Mouse (Mus musculus): ENCODE measurements at regions not wholly inside any gene's neighbourhood (a gene's known extent, or its start where the extent isn't known, plus 50 kb on each side); places are given as distances from the start of the nearest gene placed in this dataset.
A peak's percentile ranks its signal among the peaks of the same experiment; 100 is the strongest.

- 0 out of 2 replicates have a peak, but pooled peaks cover 6% of the 10 kb centered on the region for H3K4me1 ChIP-seq
- ATAC-seq: no peak
- H3K9me3 ChIP-seq (replicated peaks): no peaks in the 10 kb centered on the region
- H3K27ac ChIP-seq: no peak overlapping the region
- 71% methylated on average over 5 of the region's 5 CpGs for WGBS
- H3K4me3 ChIP-seq: no peak overlapping the region
- no peak overlapping the region for H3K9ac ChIP-seq
- H3K27me3 ChIP-seq: no peaks in the 10 kb centered on the region
- H3K4me2 ChIP-seq: no peak overlapping the region
- H3K36me3 ChIP-seq (ENCODE audit: poor library complexity, severe bottlenecking): no peaks in the 10 kb centered on the region
These were observed 231.0 kb upstream of the Krr1 start for GRCm38 (mm10) chr10:111741301-111741945.

- no peak for ATAC-seq
- 74% methylated on average over 9 of the region's 9 CpGs for WGBS
These were observed 229.2 kb upstream of the Krr1 start for GRCm38 (mm10) chr10:111743291-111743690.

GRCm38 (mm10) chr10:111745116-111745515, 227.3 kb upstream of the Krr1 start:
- ATAC-seq: no peak
- no peak overlapping the region for H3K27ac ChIP-seq
- no peak overlapping the region for H3K4me2 ChIP-seq
- no peaks in the 10 kb centered on the region for H3K27me3 ChIP-seq
- no peak overlapping the region for H3K4me3 ChIP-seq
- H3K9ac ChIP-seq: no peak overlapping the region
- 94% methylated on average over 3 of the region's 3 CpGs for WGBS
- no peaks in the 10 kb centered on the region for H3K9me3 ChIP-seq (replicated peaks)
- H3K4me1 ChIP-seq: 0 out of 2 replicates have a peak, but pooled peaks cover 6% of the 10 kb centered on the region
- no peaks in the 10 kb centered on the region for H3K36me3 ChIP-seq (ENCODE audit: poor library complexity, severe bottlenecking)

More at GRCm38 (mm10) chr10:111743291-111743690, 229.2 kb upstream of the Krr1 start:
- Histone ChIP-seq H3K9ac (no peak overlapping the region), H3K36me3 (ENCODE audit: poor library complexity, severe bottlenecking) (no peaks in the 10 kb centered on the region), H3K4me3 (no peak overlapping the region), H3K4me2 (no peak overlapping the region), H3K27me3 (no peaks in the 10 kb centered on the region), H3K9me3 (replicated peaks) (no peaks in the 10 kb centered on the region), H3K4me1 (0 out of 2 replicates have a peak, but pooled peaks cover 6% of the 10 kb centered on the region), H3K27ac (no peak overlapping the region)

- ATAC-seq: 0 out of 2 replicates have a peak, but pooled peaks have one; percentile 36
- 83% methylated on average over 12 of the region's 12 CpGs for WGBS
These were observed 226.2 kb upstream of the Krr1 start for GRCm38 (mm10) chr10:111746067-111746878.

GRCm38 (mm10) chr10:111746879-111747477, 225.5 kb upstream of the Krr1 start:
- WGBS: 96% methylated on average over 6 of the region's 6 CpGs
- no peak overlapping the region for H3K4me3 ChIP-seq
- 0 out of 2 replicates have a peak, but pooled peaks cover 6% of the 10 kb centered on the region for H3K4me1 ChIP-seq
- H3K36me3 ChIP-seq (ENCODE audit: poor library complexity, severe bottlenecking): no peaks in the 10 kb centered on the region
- no peak overlapping the region for H3K4me2 ChIP-seq
- no peak overlapping the region for H3K27ac ChIP-seq
- H3K9me3 ChIP-seq (replicated peaks): no peaks in the 10 kb centered on the region
- H3K27me3 ChIP-seq: no peaks in the 10 kb centered on the region
- no peak for ATAC-seq
- H3K9ac ChIP-seq: no peak overlapping the region

More at GRCm38 (mm10) chr10:111746067-111746878, 226.2 kb upstream of the Krr1 start:
- no peaks in the 10 kb centered on the region for H3K27me3 ChIP-seq
- H3K27ac ChIP-seq: no peak overlapping the region
- H3K36me3 ChIP-seq (ENCODE audit: poor library complexity, severe bottlenecking): no peaks in the 10 kb centered on the region
- no peaks in the 10 kb centered on the region for H3K9me3 ChIP-seq (replicated peaks)
- H3K4me3 ChIP-seq: no peak overlapping the region
- H3K4me2 ChIP-seq: no peak overlapping the region
- H3K9ac ChIP-seq: no peak overlapping the region
- H3K4me1 ChIP-seq: 0 out of 2 replicates have a peak, but pooled peaks cover 6% of the 10 kb centered on the region

GRCm38 (mm10) chr10:111748482-111748881, 224.0 kb upstream of the Krr1 start:
- H3K36me3 ChIP-seq (ENCODE audit: poor library complexity, severe bottlenecking): no peaks in the 10 kb centered on the region
- no peak overlapping the region for H3K4me2 ChIP-seq
- ATAC-seq: peak; percentile 57; the same call in 1 of the 2 replicates
- no peak overlapping the region for H3K4me3 ChIP-seq
- no peak overlapping the region for H3K9ac ChIP-seq
- no peak overlapping the region for H3K27ac ChIP-seq
- no peaks in the 10 kb centered on the region for H3K27me3 ChIP-seq
- 31% methylated on average over 3 of the region's 3 CpGs for WGBS
- H3K4me1 ChIP-seq: 0 out of 2 replicates have a peak, but pooled peaks cover 3% of the 10 kb centered on the region
- no peaks in the 10 kb centered on the region for H3K9me3 ChIP-seq (replicated peaks)

DNA sequence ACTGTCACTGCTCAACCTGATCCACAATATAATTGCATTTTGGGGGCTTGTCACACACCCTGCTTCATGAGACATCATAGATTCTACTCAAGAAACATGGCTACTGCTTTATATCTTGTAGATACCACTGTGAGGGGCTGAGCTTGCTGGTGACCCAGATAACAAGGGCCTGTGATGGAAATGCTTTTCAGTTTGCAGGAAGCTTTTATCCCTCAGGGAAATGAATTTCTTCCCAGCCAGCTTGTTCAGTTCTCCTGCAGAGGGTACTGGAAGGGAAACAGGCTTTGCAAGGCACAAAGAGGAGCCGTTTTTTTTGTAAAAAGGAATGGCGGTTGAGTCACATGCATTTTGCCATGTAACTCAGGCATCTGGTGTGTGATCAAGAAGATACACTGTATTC, 218.8 kb upstream of the Krr1 start:
- no peak overlapping the region for H3K4me2 ChIP-seq
- H3K4me1 ChIP-seq: no peaks in the 10 kb centered on the region
- H3K9ac ChIP-seq: no peak overlapping the region
- no peak overlapping the region for H3K27ac ChIP-seq
- ATAC-seq: no peak
- no peak overlapping the region for H3K4me3 ChIP-seq
- H3K27me3 ChIP-seq: no peaks in the 10 kb centered on the region
- WGBS: 87% methylated on average over 2 of the region's 2 CpGs
- H3K36me3 ChIP-seq (ENCODE audit: poor library complexity, severe bottlenecking): no peaks in the 10 kb centered on the region
- H3K9me3 ChIP-seq (replicated peaks): no peaks in the 10 kb centered on the region

DNA sequence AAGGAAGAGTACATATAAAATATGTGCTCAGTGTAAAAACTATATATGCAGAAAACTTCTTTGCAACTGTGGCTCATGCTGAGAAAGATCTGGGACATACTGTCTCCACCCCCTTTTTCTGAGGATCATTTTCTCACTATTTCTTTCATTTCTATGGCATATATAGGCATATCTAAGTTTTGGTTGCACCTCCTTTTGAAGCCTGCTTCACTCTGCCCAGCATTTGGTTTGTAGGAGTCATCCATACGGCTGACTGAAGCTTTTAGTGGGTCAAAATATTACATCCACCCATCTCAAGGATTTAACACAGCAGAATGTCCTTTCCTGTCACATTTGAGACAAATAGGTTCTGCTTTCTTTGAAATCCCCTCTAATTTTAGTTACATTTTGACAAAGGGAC, 216.5 kb upstream of the Krr1 start:
- no peak overlapping the region for H3K9ac ChIP-seq
- no peak overlapping the region for H3K4me2 ChIP-seq
- H3K4me3 ChIP-seq: no peak overlapping the region
- no peak overlapping the region for H3K27ac ChIP-seq
- H3K36me3 ChIP-seq (ENCODE audit: poor library complexity, severe bottlenecking): no peaks in the 10 kb centered on the region
- H3K27me3 ChIP-seq: no peaks in the 10 kb centered on the region
- no peak for ATAC-seq
- WGBS: 83% methylated on average over 1 of the region's 1 CpGs
- no peaks in the 10 kb centered on the region for H3K4me1 ChIP-seq
- no peaks in the 10 kb centered on the region for H3K9me3 ChIP-seq (replicated peaks)

GRCm38 (mm10) chr10:111756528-111756927, 215.9 kb upstream of the Krr1 start:
- no peak overlapping the region for H3K4me2 ChIP-seq
- ATAC-seq: no peak
- H3K9me3 ChIP-seq (replicated peaks): no peaks in the 10 kb centered on the region
- H3K9ac ChIP-seq: no peak overlapping the region
- no peaks in the 10 kb centered on the region for H3K36me3 ChIP-seq (ENCODE audit: poor library complexity, severe bottlenecking)
- H3K4me3 ChIP-seq: no peak overlapping the region
- H3K27ac ChIP-seq: no peak overlapping the region
- no peaks in the 10 kb centered on the region for H3K4me1 ChIP-seq
- 94% methylated on average over 5 of the region's 5 CpGs for WGBS
- no peaks in the 10 kb centered on the region for H3K27me3 ChIP-seq

DNA sequence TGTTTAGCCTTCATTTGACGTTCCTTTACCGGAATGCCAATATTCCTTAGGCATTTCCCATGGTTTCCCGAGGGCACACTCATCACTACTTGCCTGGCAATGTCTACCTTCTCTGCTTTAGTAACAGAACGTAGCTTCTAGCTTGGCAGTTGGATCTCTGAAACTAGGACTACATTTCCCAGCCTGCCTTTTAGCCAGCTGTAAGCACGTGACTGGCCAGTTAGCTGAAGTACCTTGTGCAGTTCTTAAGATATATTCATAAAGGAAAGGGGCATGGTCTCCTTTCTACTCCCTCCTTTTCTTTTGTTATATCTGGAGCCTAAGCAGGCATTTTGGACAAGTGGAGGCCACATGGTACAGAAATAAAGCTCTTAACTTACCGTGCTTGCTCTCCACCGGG, 214.8 kb upstream of the Krr1 start:
- Histone ChIP-seq H3K4me1 (no peaks in the 10 kb centered on the region), H3K4me2 (no peak overlapping the region), H3K27ac (no peak overlapping the region), H3K4me3 (no peak overlapping the region), H3K9me3 (replicated peaks) (no peaks in the 10 kb centered on the region), H3K9ac (no peak overlapping the region), H3K27me3 (no peaks in the 10 kb centered on the region), H3K36me3 (ENCODE audit: poor library complexity, severe bottlenecking) (no peaks in the 10 kb centered on the region)
- no peak for ATAC-seq
- 85% methylated on average over 7 of the region's 7 CpGs for WGBS

DNA sequence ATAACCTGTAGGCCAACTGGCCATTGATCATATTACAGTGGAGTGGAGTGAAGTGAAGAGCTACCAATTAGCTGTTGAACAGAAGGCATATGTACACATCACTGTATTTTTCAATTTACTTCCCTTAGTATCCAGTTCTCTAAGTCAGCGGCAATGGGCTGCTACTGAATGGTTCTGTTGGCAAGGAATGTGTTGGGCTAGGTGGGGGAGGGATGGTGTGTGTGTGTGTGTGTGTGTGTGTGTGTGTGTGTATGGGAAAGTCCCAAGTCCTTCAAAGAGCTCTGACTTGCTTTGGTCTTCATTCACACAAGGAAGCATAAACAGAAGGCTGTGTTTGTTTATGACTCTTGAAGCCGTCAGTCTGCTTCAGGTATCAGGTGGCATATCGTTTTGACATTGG, 213.0 kb upstream of the Krr1 start:
- Histone ChIP-seq H3K4me2 (no peak overlapping the region), H3K4me3 (no peak overlapping the region), H3K27me3 (no peaks in the 10 kb centered on the region), H3K9me3 (replicated peaks) (no peaks in the 10 kb centered on the region), H3K36me3 (ENCODE audit: poor library complexity, severe bottlenecking) (no peaks in the 10 kb centered on the region), H3K4me1 (no peaks in the 10 kb centered on the region), H3K9ac (no peak overlapping the region), H3K27ac (no peak overlapping the region)
- WGBS: 87% methylated on average over 3 of the region's 3 CpGs
- no peak for ATAC-seq
